Mouse (Mus musculus) kidney, postnatal 0 days (tissue): ENCODE data around the gene Pxmp4. TPM values are rescaled to one million over a fixed set of nuclear protein-coding genes. Genes with fewer than 3 reads are reported as not detected.

Source experiments
- ATAC-seq: fragments of 200-750 bp; cut with Nextera tagmentation; replicated peaks from 2 replicates; pipeline ENCODE4 v1.8.0; 2017; ENCODE audit warnings: low read depth, moderate number of reproducible peaks, moderate TSS enrichment, moderate library complexity; ENCODE audit not compliant: low FRiP score
- DNase-seq: peaks from one replicate; pipeline ENCODE4 v3.0.0-alpha.2; 2016; ENCODE audit warnings: low spot score
- H3K27ac ChIP-seq: fragments of 300-500 bp; sonication (generic); 2 replicates; pipeline ENCODE4 v1.5.1; 2014; ENCODE audit warnings: mild to moderate bottlenecking
- H3K27me3 ChIP-seq: fragments of 300-500 bp; sonication (generic); 2 replicates; pipeline ENCODE4 v1.6.1; 2014; ENCODE audit warnings: low read length, mixed read lengths; ENCODE audit not compliant: insufficient read depth
- H3K36me3 ChIP-seq: fragments of 300-500 bp; sonication (generic); 2 replicates; pipeline ENCODE4 v1.6.1; 2014; ENCODE audit warnings: low read length, mixed read lengths; ENCODE audit not compliant: insufficient read depth
- H3K4me1 ChIP-seq: fragments of 300-500 bp; sonication (generic); replicated peaks from 2 replicates; pipeline ENCODE4 v1.6.1; 2014; ENCODE audit warnings: antibody characterized with exemption, low read length, mixed read lengths; ENCODE audit not compliant: insufficient read depth
- H3K4me2 ChIP-seq: fragments of 300-500 bp; sonication (generic); 2 replicates; pipeline ENCODE4 v1.6.1; 2014; ENCODE audit warnings: mild to moderate bottlenecking, low read length, moderate library complexity, mixed read lengths
- H3K4me3 ChIP-seq: fragments of 300-500 bp; sonication (generic); replicated peaks from 2 replicates; pipeline ENCODE4 v1.5.1; 2014; ENCODE audit warnings: low read depth, low read length
- H3K9ac ChIP-seq: fragments of 300-500 bp; sonication (generic); 2 replicates; pipeline ENCODE4 v1.6.1; 2014; ENCODE audit warnings: low read depth, low read length
- H3K9me3 ChIP-seq: fragments of 300-500 bp; sonication (generic); replicated peaks from 2 replicates; pipeline ENCODE4 v1.6.1; 2016; ENCODE audit warnings: low read length, inconsistent platforms, mixed read lengths
- CTCF ChIP-seq: IDR thresholded peaks from 2 replicates; pipeline ENCODE4 v1.5.1; 2016; ENCODE audit warnings: antibody characterized with exemption, low read depth, mild to moderate bottlenecking, moderate library complexity
- WGBS: fragments of 180-500 bp; shearing (Covaris S2); extraction: QIAGEN DNeasy Blood & Tissue Kit; methylation state at CpG from one replicate; pipeline ENCODE4 v1.1.7; 2014; 5-methylcytosine and 5-hydroxymethylcytosine counted together
- polyA plus RNA-seq: library from polyadenylated mRNA; unstranded; fragments of >200 nt; fragmentation: Nextera tagmentation; extraction: Ambion mirVana; gene quantifications from 2 replicates; pipeline ENCODE4 v1.2.1, GENCODE M21; 2015

The Pxmp4 gene
- polyA plus RNA-seq, 1 experiment from 2014 or later = 37.9 TPM

- WGBS = 88% methylated on average over 6 of the region's 6 CpGs
- H3K27me3 ChIP-seq = peaks cover 4% of the 10 kb centered on the region; the same call in 1 of the 2 replicates
- no peaks in the 10 kb centered on the region for H3K36me3 ChIP-seq
- H3K9ac ChIP-seq = no peak overlapping the region
- DNase-seq (no peak), ATAC-seq (no peak)
- no peak for TF ChIP-seq CTCF
- no peak overlapping the region for H3K4me3 ChIP-seq
- H3K4me1 ChIP-seq = peaks cover 23% of the 10 kb centered on the region
- no peaks in the 10 kb centered on the region for H3K9me3 ChIP-seq
- no peak overlapping the region for H3K27ac ChIP-seq
- H3K4me2 ChIP-seq = no peak overlapping the region
Observed at GRCm38 (mm10) chr2:154555235-154555634, 48.3 kb downstream of the Pxmp4 start.

- no peak overlapping the region for H3K4me3 ChIP-seq
- peak; percentile 54 for DNase-seq
Observed at GRCm38 (mm10) chr2:154552424-154552907, 51.0 kb downstream of the Pxmp4 start.

GRCm38 (mm10) chr2:154551927-154552326, 51.6 kb downstream of the Pxmp4 start:
- peaks cover 4% of the 10 kb centered on the region; the same call in 1 of the 2 replicates for H3K27me3 ChIP-seq
- no peak overlapping the region for H3K27ac ChIP-seq
- no peaks in the 10 kb centered on the region for H3K9me3 ChIP-seq
- no peak overlapping the region for H3K9ac ChIP-seq
- H3K4me3 ChIP-seq = no peak overlapping the region
- H3K36me3 ChIP-seq = no peaks in the 10 kb centered on the region
- 35% methylated on average over 21 of the region's 21 CpGs for WGBS
- peaks cover 12% of the 10 kb centered on the region for H3K4me1 ChIP-seq
- DNase-seq (no peak), ATAC-seq (peak; percentile 31; the same call in 1 of the 2 replicates)
- peak; percentile 9; the same call in 1 of the 2 replicates for TF ChIP-seq CTCF
- H3K4me2 ChIP-seq = peak overlapping the region; percentile 51

More at GRCm38 (mm10) chr2:154552424-154552907, 51.0 kb downstream of the Pxmp4 start:
- H3K36me3 ChIP-seq = no peaks in the 10 kb centered on the region
- peak overlapping the region; percentile 51 for H3K4me2 ChIP-seq
- peak; percentile 27; the same call in 1 of the 2 replicates for ATAC-seq
- TF ChIP-seq CTCF = peak; percentile 63
- WGBS = 23% methylated on average over 27 of the region's 27 CpGs
- H3K4me1 ChIP-seq = peaks cover 17% of the 10 kb centered on the region
- no peak overlapping the region for H3K9ac ChIP-seq
- H3K9me3 ChIP-seq = no peaks in the 10 kb centered on the region
- no peak overlapping the region for H3K27ac ChIP-seq
- peaks cover 4% of the 10 kb centered on the region; the same call in 1 of the 2 replicates for H3K27me3 ChIP-seq

- no peak for TF ChIP-seq CTCF
- H3K4me1 ChIP-seq = peaks cover 12% of the 10 kb centered on the region
- WGBS = 70% methylated on average over 4 of the region's 4 CpGs
- H3K27me3 ChIP-seq = peaks cover 4% of the 10 kb centered on the region; the same call in 1 of the 2 replicates
- H3K9me3 ChIP-seq = no peaks in the 10 kb centered on the region
- ATAC-seq (no peak), DNase-seq (no peak)
- no peaks in the 10 kb centered on the region for H3K36me3 ChIP-seq
- H3K4me2 ChIP-seq = peak within 1 kb of the TSS; percentile 51
- no peak within 1 kb of the TSS for H3K9ac ChIP-seq
- H3K4me3 ChIP-seq = no peak within 1 kb of the TSS
- H3K27ac ChIP-seq = no peak within 1 kb of the TSS
Observed at GRCm38 (mm10) chr2:154551476-154551875, 52.0 kb downstream of the Pxmp4 start, which contains the start of gene Actl10. Gene Actl10, plus strand, starts transcription at chr2:154551776.

- Histone ChIP-seq H3K27ac (no peak overlapping the region), H3K4me1 (peaks cover 12% of the 10 kb centered on the region), H3K4me2 (no peak overlapping the region), H3K36me3 (no peaks in the 10 kb centered on the region), H3K9ac (no peak overlapping the region), H3K4me3 (no peak overlapping the region), H3K27me3 (peaks cover 4% of the 10 kb centered on the region; the same call in 1 of the 2 replicates), H3K9me3 (no peaks in the 10 kb centered on the region)
- ATAC-seq (no peak), DNase-seq (no peak)
- no peak for TF ChIP-seq CTCF
- 85% methylated on average over 2 of the region's 2 CpGs for WGBS
Observed at GRCm38 (mm10) chr2:154550937-154551336, 52.6 kb downstream of the Pxmp4 start.

GRCm38 (mm10) chr2:154549886-154550189, 53.7 kb downstream of the Pxmp4 start:
- peaks cover 12% of the 10 kb centered on the region for H3K4me1 ChIP-seq
- peak; percentile 35; the same call in 1 of the 2 replicates for TF ChIP-seq CTCF
- H3K27me3 ChIP-seq = peaks cover 4% of the 10 kb centered on the region; the same call in 1 of the 2 replicates
- no peak overlapping the region for H3K27ac ChIP-seq
- DNase-seq = no peak
- H3K4me2 ChIP-seq = peak overlapping the region; percentile 75
- H3K36me3 ChIP-seq = no peaks in the 10 kb centered on the region
- H3K9ac ChIP-seq = no peak overlapping the region
- no peak overlapping the region; the same call in 1 of the 2 replicates for H3K4me3 ChIP-seq
- WGBS = 17% methylated on average over 20 of the region's 20 CpGs
- no peak for ATAC-seq
- no peaks in the 10 kb centered on the region for H3K9me3 ChIP-seq
